Mouse (Mus musculus) ES-Bruce4 (cell line): ENCODE data around the gene Mapk8.

Experiments
- CTCF ChIP-seq: IDR thresholded peaks from one replicate; pipeline ENCODE4 v1.8.1; 2011; ENCODE audit warnings: low read depth, low read length
- EP300 ChIP-seq: IDR thresholded peaks from 2 replicates; pipeline ENCODE4 v1.6.1; 2011; ENCODE audit warnings: low read depth, low read length; ENCODE audit not compliant: insufficient read depth

DNA sequence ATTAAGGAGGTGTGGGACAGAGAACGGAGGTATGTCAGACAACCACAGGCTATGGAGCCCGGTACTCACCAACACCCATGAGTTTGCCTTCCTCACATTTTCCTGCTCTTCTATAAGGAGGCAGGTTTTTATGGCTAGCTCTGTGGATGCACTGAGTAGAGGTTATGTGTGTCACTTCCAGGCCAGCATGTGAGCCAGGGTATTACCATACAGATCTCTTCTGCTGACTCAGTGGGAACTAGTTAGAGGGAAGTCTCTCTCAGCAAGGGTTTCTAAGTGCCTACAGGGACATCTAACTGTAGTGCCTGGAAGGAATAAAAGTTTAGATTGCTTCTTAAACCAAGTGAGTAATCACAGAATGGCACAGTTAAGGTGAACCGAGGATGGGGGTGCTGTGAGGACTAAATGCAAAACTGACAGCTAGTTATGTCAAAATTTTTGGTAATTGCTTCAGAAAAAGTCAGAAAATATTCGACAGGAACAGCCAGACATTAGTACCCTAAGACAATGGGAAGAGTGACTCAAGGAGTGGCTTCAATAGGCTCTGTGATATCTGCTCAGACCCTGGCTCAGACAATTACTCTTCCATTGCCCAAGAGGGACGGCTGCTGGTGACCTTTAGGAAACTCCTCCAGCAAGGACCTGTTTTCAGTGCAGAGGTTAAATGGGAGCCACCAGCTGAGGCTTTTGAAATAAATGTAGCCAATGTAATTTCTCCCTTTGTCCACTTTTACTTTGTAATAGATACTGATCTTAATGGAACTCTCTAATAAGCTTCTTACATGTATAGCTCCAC lies 48.7 kb downstream of the Mapk8 start:
- no peak for TF ChIP-seq EP300
- TF ChIP-seq CTCF = no peak
